20 mouse cellular contexts compared by ENCODE assay signal in the genomic region with DNA sequence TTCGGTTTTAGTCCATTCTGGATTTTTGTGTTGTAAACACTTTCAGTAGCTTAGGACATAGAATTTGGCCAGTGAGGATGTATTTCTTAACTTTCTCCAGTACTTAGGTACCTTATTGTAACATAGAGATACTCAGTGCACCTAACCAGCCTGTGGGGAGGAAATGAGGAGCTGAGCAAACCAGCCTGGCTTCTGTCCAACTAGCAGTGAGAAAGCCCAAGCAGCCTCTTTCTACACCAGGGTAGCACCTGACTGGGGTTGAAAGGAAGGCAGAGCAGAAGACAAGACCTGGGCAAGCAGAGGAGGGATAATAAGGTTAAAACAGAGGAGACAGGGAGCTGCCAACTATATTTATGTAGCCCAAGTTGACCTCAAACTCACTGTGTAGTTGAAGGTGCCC. TPM values are rescaled to one million over a fixed set of nuclear protein-coding genes. Genes with fewer than 3 reads are reported as not detected.
"Had no signal": no experiment of that assay in that cellular context is flagged by ENCODE, and none has a peak within 500 bp of the region (broad histone marks: within the 10 kb centered on the region; RNA-seq: fewer than 3 reads in every experiment).

No protein-coding gene starts in this region.

- H3K4me1 ChIP-seq: midbrain, embryonic 12.5 days; neural tube, embryonic 12.5 days had no signal

- H3K4me3 ChIP-seq: midbrain, embryonic 10.5 days; midbrain, embryonic 12.5 days; myocyte; neural tube, embryonic 12.5 days; stomach, embryonic 15.5 days had no signal

- ATAC-seq: midbrain, embryonic 16.5 days had no signal

- DNase-seq: lung, adult 18-20 months; lung, embryonic 14.5 days; lung, postnatal 10 days; lung, postnatal 4 days; midbrain, embryonic 14.5 days; right cerebral cortex, postnatal 14 days; thymus, adult 2 months; thymus, postnatal 25 days; thymus, postnatal 4 days had no signal

- H3K9ac ChIP-seq: lung, embryonic 14.5 days; midbrain, embryonic 12.5 days; neural tube, embryonic 12.5 days; stomach, embryonic 15.5 days had no signal

- H3K9me3 ChIP-seq: midbrain, embryonic 10.5 days; midbrain, embryonic 12.5 days; neural tube, embryonic 12.5 days; stomach, embryonic 15.5 days had no signal

- H3K27ac ChIP-seq: midbrain, embryonic 10.5 days; midbrain, embryonic 12.5 days; neural tube, embryonic 12.5 days; stomach, embryonic 15.5 days; stomach, postnatal 0 days had no signal

- H3K4me2 ChIP-seq: lung, embryonic 14.5 days; midbrain, embryonic 12.5 days; neural tube, embryonic 12.5 days; stomach, embryonic 15.5 days had no signal

- H3K27me3 ChIP-seq: neural tube, embryonic 12.5 days; stomach, embryonic 15.5 days had no signal

- H3K36me3 ChIP-seq: stomach, embryonic 15.5 days had no signal

RNA-seq across cellular contexts. Expression of a gene that starts 31.1 kb away (rescaled TPM):
- total RNA-seq: megakaryocyte, adult 5-6 weeks; megakaryocyte-erythroid progenitor cell, adult 5-6 weeks; neutrophil, adult 5-6 weeks had no signal
- polyA plus RNA-seq: midbrain, embryonic 10.5 days; midbrain, embryonic 12.5 days; midbrain, embryonic 14.5 days; midbrain, embryonic 16.5 days; spleen, adult 2 months had no signal
